Mouse (Mus musculus): ENCODE measurements at regions not wholly inside any gene's neighbourhood (a gene's known extent, or its start where the extent isn't known, plus 50 kb on each side); places are given as distances from the start of the nearest gene placed in this dataset.

DNA sequence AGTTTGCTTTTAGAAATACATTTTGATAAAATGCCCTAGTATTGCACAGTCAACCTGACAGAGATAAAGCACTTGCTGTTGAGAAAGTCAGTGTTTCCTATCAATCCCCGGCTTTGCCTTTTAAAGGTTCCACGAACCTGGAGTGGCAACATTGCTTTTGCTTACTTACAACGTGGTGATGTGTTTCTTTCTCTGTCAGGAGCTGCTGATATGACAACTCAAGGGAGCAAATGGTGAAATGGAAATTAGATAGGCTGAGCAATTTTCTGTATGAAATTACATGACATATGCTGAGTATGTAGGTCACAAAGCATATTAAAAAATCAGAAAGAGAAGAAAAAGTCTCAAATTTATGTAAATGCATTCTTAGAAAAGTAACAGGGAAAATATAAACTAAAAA lies 336.8 kb downstream of the 1700017N19Rik start:
- no peak for DNase-seq

GRCm38 (mm10) chr10:100931739-100932138 lies 341.5 kb downstream of the 1700017N19Rik start:
- no peak for DNase-seq

DNA sequence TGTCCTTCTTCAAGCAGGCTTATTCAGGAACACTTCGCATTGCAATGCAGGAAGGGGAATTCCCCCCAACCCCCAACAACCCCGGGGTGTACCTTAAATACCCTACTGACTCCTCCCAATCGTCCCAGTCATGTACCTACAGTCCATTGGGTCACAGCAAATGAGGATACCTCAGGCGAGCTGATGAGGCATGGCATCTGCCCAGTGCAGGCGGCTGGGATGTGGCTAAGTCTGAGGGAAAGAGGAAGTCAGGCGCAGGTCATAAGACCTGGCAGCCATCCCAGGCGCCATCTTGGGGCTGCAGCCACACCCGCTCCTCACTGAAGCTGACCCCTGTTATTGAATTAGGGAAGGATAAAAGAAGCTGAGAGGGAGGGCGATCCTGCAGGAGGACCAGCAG lies 368.1 kb downstream of the 1700017N19Rik start:
- no peak for DNase-seq

DNA sequence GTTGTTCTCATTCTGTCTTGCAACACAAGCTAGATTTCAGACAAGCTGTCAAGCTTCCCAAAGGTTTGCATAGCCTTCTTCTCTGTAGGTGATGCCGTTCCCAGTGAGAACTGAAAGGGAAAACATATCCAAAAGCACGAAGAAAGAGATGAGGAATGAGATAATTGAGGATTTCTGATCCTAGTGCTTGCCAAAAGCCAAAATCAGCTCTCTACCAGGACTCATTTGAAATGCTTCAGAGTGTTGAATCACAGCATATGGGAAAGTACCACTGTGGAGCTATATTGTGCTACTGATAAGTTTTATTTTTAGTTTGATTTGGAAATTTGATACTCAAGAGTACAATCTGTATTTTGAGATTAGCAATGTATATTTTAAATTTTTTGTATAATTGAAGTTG lies 413.2 kb downstream of the 1700017N19Rik start:
- no peak for DNase-seq

GRCm38 (mm10) chr10:101004687-101005086 lies 414.4 kb downstream of the 1700017N19Rik start:
- DNase-seq = no peak

- no peak for DNase-seq
Observed at GRCm38 (mm10) chr10:101015416-101015815, 425.1 kb downstream of the 1700017N19Rik start.

- DNase-seq = no peak
Observed at GRCm38 (mm10) chr10:101038630-101039029, 448.3 kb downstream of the 1700017N19Rik start.

DNA sequence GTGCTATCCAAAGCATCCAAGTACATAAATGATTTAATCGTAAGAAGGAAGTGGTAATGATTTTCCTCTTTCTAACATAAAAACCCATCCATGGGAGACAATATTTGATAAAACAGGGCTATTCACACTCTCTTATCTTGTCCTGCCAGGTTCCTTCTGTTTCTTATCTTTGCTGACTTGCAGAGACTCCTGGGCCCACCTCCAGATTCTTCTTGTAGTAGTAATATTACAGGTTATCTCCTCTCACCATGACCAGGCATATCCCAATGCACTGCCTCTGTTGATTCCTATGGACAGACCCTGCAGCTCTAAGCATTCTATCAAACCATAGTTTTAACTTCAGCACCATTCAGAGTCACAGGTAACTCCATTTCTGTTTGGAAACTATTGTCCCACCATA lies 448.8 kb downstream of the 1700017N19Rik start:
- DNase-seq = no peak
